Comparison of ENCODE assay signal across 9 mouse cellular contexts in genomic region chr7:112763513-112763912, GRCm38 (mm10).
DNase-seq lines count a peak whose midpoint lies in the region; ATAC-seq and TF ChIP-seq lines count a peak whose summit lies in the region.
"Had no signal": no experiment of that assay in that cellular context is flagged by ENCODE, and none has a peak within 500 bp of the region (broad histone marks: within the 10 kb centered on the region; RNA-seq: fewer than 3 reads in every experiment).

No protein-coding gene starts in this region.

- peaks cover 5% of the 10 kb centered on the region; the same call in 1 of the 2 replicates for H3K27me3 ChIP-seq in hindbrain, embryonic 13.5 days
- H3K27me3 ChIP-seq in hindbrain, embryonic 12.5 days: no peaks in the 10 kb centered on the region
- no peaks in the 10 kb centered on the region for H3K27me3 ChIP-seq in kidney, postnatal 0 days (ENCODE audit: insufficient read depth, low read length)
- no peaks in the 10 kb centered on the region for H3K27me3 ChIP-seq in intestine, postnatal 0 days (replicated peaks; ENCODE audit: control insufficient read depth, insufficient read depth, low read length)
- H3K27me3 ChIP-seq: lung, embryonic 15.5 days had no signal

- no peak overlapping the region for H3K9ac ChIP-seq in hindbrain, embryonic 13.5 days
- no peak overlapping the region for H3K9ac ChIP-seq in hindbrain, embryonic 12.5 days
- no peak overlapping the region for H3K9ac ChIP-seq in kidney, postnatal 0 days (ENCODE audit: low read depth, low read length)
- no peak overlapping the region for H3K9ac ChIP-seq in intestine, postnatal 0 days (ENCODE audit: low read depth, low read length)
- H3K9ac ChIP-seq: lung, embryonic 15.5 days had no signal

- peaks cover 53% of the 10 kb centered on the region for H3K4me1 ChIP-seq in hindbrain, embryonic 13.5 days (replicated peaks)
- peaks cover 58% of the 10 kb centered on the region for H3K4me1 ChIP-seq in hindbrain, embryonic 12.5 days
- H3K4me1 ChIP-seq in kidney, postnatal 0 days (replicated peaks; ENCODE audit: insufficient read depth, low read length): peaks cover 45% of the 10 kb centered on the region
- no peaks in the 10 kb centered on the region for H3K4me1 ChIP-seq in intestine, postnatal 0 days (replicated peaks; ENCODE audit: control insufficient read depth, insufficient read depth, low read length)

- H3K4me2 ChIP-seq in hindbrain, embryonic 13.5 days: no peak overlapping the region
- no peak overlapping the region for H3K4me2 ChIP-seq in hindbrain, embryonic 12.5 days (replicated peaks)
- H3K4me2 ChIP-seq in kidney, postnatal 0 days (ENCODE audit: low read length): no peak overlapping the region
- no peak overlapping the region for H3K4me2 ChIP-seq in intestine, postnatal 0 days (replicated peaks; ENCODE audit: low read depth)
- H3K4me2 ChIP-seq: lung, embryonic 15.5 days had no signal

- no peaks in the 10 kb centered on the region for H3K36me3 ChIP-seq in hindbrain, embryonic 13.5 days
- peaks cover 3% of the 10 kb centered on the region; the same call in 1 of the 2 replicates for H3K36me3 ChIP-seq in hindbrain, embryonic 12.5 days
- H3K36me3 ChIP-seq in kidney, postnatal 0 days (ENCODE audit: insufficient read depth, low read length): no peaks in the 10 kb centered on the region
- no peaks in the 10 kb centered on the region for H3K36me3 ChIP-seq in intestine, postnatal 0 days (ENCODE audit: control insufficient read depth, insufficient read depth)
- H3K36me3 ChIP-seq: lung, embryonic 15.5 days had no signal

- H3K4me3 ChIP-seq in hindbrain, embryonic 13.5 days: no peak overlapping the region
- no peak overlapping the region for H3K4me3 ChIP-seq in hindbrain, embryonic 12.5 days
- H3K4me3 ChIP-seq in kidney, postnatal 0 days (replicated peaks; ENCODE audit: low read depth, low read length): no peak overlapping the region
- H3K4me3 ChIP-seq in intestine, postnatal 0 days (ENCODE audit: low read depth, low read length): no peak overlapping the region
- H3K4me3 ChIP-seq: lung, embryonic 15.5 days had no signal

- TF ChIP-seq CTCF in kidney, postnatal 0 days (IDR thresholded peaks at IDR 0.05; ENCODE audit: low read depth): no peak
- TF ChIP-seq CTCF in intestine, postnatal 0 days (IDR thresholded peaks at IDR 0.05; ENCODE audit: low read depth): no peak

- 61% methylated on average over 3 of the region's 3 CpGs for WGBS in hindbrain, embryonic 13.5 days
- WGBS in hindbrain, embryonic 12.5 days: 70% methylated on average over 3 of the region's 3 CpGs
- 64% methylated on average over 3 of the region's 3 CpGs for WGBS in kidney, postnatal 0 days
- 57% methylated on average over 3 of the region's 3 CpGs for WGBS in intestine, postnatal 0 days

- DNase-seq in brain, adult 2 months (ENCODE audit: low read depth, low spot score): peak; percentile 56
- DNase-seq in gastrocnemius, postnatal 14 days: peak; percentile 84
- DNase-seq in kidney, postnatal 0 days (ENCODE audit: low spot score): no peak
- DNase-seq in thymus, postnatal 0 days (ENCODE audit: low spot score): no peak

- H3K27ac ChIP-seq in hindbrain, embryonic 13.5 days: peak overlapping the region; percentile 27; the same call in 1 of the 2 replicates
- H3K27ac ChIP-seq in hindbrain, embryonic 12.5 days: no peak overlapping the region
- H3K27ac ChIP-seq in kidney, postnatal 0 days: no peak overlapping the region
- H3K27ac ChIP-seq in intestine, postnatal 0 days (ENCODE audit: low read depth, low read length): no peak overlapping the region

- ATAC-seq in hindbrain, embryonic 13.5 days (ENCODE audit: low FRiP score): no peak
- ATAC-seq in hindbrain, embryonic 12.5 days (ENCODE audit: low FRiP score): no peak
- ATAC-seq in kidney, postnatal 0 days (replicated peaks; ENCODE audit: low FRiP score, low read depth): peak; percentile 31; the same call in 1 of the 2 replicates
- no peak for ATAC-seq in erythroid progenitor cell, adult 5-6 weeks (replicated peaks; ENCODE audit: low FRiP score, poor library complexity, severe bottlenecking)
- no peak for ATAC-seq in intestine, postnatal 0 days

- intact Hi-C loops in gastrocnemius, postnatal 14 days (cut with DNase I; ENCODE audit: low total_unique reads): no loop called here

- no peaks in the 10 kb centered on the region for H3K9me3 ChIP-seq in hindbrain, embryonic 13.5 days
- no peaks in the 10 kb centered on the region for H3K9me3 ChIP-seq in hindbrain, embryonic 12.5 days (replicated peaks)
- H3K9me3 ChIP-seq in kidney, postnatal 0 days (replicated peaks; ENCODE audit: low read length): no peaks in the 10 kb centered on the region
- H3K9me3 ChIP-seq in intestine, postnatal 0 days (ENCODE audit: control insufficient read depth): no peaks in the 10 kb centered on the region
- H3K9me3 ChIP-seq: lung, embryonic 15.5 days had no signal

Comparison
In these comparisons a context has a peak if more than half of its experiments do, and no peak if none do; other contexts are left out.
1. DNase-seq: peak in brain, adult 2 months (single experiment) and gastrocnemius, postnatal 14 days (single experiment); none in kidney, postnatal 0 days (single experiment) and thymus, postnatal 0 days (single experiment).